Mouse (Mus musculus): ENCODE measurements around the gene Lmf2.

The Lmf2 gene

DNA sequence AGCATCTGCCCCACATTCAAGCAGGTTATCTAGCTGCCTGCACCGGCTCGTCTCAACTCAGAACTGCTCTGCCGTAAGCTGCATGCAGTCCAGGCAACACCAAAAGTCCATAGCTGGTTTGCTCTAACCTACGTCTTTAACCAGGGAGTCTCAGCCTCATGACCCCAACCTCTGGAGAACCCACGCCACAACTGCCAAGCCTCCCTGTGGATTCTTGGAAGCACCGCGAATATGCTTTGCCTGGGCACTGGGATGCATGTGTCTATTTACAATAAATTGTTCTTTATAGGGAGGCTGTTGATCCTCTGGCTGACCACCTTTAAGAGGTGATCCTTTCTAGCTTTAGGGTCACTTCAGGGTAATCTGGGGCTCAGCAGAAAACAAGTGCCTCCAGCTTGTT is 17.1 kb upstream of the Lmf2 start:
- no peak for DNase-seq (ENCODE audit: low spot score in 2 of 2)

DNA sequence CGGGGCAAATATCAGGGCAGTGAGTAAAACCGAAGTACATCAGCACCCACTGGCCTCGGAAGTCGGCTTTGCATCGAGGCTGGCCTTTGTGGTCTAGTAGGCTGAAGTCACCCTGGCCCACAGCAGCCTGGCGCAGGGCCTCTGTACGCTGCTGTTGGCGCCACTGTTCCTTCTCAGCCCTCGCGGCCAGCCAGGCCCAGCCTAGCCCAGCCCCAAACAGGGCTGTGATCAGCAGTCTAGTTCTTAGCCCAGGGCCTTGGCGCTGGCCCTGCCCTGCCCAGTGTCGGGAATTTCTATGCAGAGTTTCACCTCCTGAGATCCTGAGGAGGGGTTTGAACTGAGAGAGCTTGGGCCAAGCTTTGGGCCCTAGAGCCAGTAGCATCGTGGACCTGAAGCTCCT is 16.6 kb upstream of the Lmf2 start:
- DNase-seq (ENCODE audit: low spot score in 2 of 2), result no peak

DNA sequence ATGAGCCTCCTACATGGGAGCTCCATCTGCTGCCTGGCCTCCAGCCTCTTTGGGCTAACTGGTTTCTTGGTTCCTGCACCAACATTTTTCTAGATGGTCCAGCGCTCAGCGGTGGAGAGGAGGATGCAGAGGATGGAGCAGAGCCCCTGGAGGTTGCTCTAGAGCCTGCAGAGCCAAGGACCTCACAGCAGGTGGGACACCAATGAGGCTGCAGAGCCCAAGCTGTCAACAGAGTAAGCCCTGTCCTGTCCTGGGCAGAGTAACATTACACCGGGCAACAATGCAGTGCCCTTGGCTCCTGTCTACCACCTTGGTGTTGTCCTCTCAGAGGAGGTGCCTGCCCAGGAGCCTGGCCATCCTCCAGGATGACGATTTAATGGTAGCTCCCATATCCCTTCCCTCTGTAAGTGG is 9.7 kb upstream of the Lmf2 start:
- no peak for DNase-seq (ENCODE audit: low spot score in 2 of 2)

DNA sequence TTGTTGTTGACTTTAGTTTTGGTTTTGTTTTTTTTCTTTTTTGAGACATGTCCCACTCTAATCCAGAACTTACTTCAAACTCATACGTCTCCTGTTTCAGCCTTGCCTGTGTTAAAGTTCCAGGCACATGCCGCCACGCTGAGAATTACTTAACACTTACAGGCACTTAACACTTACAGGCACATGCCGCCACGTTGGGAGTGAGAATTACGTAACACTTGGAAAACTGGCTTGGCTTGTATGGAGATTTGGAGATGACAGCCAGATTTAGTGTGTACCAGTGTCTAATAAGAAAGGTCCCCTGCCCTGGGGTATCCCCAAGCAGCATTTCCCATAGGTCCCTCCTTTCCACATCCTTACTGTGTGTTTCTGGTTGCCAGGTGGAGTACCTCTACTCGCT is 7.6 kb upstream of the Lmf2 start:
- no peak for DNase-seq (ENCODE audit: low spot score in 2 of 2)

DNA sequence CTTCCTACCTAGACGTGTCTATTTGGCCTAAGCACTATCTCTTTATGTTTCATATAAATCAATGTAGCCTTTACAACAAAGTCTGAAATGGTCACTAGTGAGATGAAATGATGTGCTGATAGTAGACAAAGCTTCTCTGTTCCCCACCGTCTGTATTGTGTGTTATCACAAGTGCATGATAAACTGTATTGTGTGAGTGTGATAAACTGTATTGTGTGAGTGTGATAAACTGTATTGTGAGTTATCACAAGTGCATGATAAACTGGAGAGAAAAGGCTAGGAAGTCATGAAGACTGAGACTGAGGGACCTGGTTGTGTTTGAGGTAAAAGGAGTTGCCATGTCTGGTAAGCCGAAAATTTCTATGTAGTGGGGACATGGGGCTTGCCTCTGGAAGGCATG is 3.3 kb upstream of the Lmf2 start:
- DNase-seq (ENCODE audit: low spot score in 2 of 2), result no peak

DNA sequence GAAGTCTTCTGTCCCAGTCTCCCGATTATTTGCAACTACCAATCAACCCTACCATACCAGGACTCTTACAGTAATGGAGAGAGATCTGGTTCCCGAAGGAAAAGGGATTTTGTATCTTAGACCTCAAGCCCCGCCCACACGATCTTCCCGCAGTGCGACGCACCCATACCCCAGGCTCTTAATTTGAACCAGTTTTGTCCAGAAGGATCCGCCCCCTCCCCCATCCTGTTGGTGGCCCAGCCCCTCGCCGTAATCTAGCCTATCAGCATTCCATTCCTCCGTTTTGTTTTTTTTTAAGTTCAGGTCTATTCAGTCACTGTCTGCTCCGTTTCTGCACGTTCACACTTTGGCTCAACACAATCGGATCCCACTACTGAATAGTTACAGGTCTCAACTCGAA is 913 bp upstream of the Lmf2 start:
- peak; percentile 73 to 78 for DNase-seq (ENCODE audit: low spot score in 2 of 2)

DNA sequence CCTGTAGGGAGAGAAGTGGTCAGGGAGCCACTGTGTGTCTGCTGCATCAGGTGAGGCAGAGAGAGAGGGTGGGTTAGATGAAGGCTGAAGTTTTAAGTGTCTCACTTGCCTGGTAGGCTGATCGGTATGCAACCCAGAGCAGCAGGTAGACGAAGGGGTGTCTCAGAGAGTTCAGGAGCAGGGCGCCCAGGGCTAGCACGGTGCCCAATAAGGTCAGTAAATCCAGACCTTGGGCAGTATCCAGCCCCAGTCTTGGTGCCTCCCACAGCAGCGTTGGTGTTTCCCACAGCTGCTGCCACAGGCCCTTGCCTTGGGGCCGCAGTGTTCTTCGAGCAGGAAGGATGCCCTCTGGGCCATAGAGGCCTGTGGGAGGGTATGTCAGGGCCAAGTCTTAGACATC is 1.0 kb downstream of the Lmf2 start:
- no peak for DNase-seq (ENCODE audit: low spot score in 2 of 2)

DNA sequence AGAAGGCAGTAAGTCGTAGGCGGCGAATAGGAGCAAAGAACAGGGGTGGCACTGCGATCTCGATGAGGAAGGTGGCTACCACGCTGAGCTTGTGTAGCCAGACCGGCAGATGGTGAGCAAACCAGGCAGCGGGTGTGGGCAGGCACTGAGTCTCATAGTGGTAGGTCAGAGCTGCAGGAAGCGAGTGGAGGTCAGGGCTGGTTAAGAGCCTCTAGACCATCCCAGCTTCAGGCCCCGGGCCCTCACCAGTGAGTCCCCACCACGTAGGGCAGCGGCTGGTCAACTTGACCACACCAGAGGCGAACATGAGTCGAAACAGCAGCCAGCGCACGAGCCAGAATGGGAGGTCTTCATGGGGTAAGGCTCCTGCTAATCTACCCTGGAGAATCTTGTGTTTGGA is 1.6 kb downstream of the Lmf2 start:
- no peak for DNase-seq (ENCODE audit: low spot score in 2 of 2)

DNA sequence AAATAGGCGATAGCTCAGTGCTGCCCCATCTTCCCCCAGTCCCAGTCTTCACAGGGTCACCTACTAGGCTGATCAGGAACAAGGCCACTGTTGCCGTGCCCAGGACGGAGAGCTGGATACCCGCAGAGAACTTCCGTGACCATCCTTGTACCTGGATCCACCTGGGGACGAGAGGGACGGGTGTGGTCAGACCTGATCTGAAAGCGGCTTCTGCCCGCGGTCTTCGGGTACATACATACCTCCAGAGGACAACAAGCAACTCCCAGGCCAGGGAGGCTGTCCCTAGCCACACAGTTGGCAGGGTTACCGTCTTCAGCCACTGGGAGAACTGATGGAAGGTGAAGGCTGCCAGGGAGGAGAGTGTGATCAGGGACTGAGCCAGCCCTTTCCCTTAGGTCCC is 2.7 kb downstream of the Lmf2 start:
- DNase-seq (ENCODE audit: low spot score in 2 of 2), result no peak

DNA sequence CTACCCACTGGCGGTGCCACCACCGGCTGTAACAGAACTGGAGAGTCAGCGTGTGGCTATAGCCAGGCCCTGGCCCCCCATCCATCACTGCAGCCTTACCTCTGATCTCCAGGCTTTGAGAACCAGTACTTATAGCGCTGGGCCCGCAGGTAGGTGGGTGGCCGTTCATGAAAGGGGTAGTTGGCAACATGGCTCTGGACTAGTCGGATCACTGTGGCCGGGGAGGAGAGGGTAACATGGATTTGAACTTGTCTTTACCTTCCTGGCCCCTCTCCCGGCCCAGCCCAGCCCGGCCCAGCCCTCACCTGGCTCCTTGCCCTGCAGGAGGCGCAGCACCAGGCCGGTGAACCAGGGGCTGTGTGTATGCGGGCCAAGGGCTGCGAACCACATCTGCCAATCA is 3.4 kb downstream of the Lmf2 start:
- no peak for DNase-seq (ENCODE audit: low spot score in 2 of 2)

DNA sequence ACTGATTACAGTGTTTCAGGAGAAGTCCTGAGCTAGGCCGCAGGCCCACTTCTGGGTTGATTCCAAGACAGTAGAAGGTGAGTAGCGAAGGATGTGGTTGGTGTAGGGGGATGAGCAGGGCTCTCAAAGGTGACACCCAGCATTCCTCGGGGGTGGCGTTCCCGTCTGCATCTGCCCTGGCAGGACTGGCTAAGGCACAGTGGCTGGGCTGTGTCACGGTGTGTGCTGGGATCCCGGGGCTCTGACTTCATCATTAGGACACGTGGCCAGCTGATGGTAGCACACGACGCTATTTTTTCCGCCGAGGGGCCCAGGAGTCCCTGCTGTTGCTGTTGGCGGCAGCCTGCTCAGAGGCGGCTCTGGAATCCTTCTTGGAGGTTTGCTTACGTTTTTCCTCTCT is 4.2 kb downstream of the Lmf2 start:
- no peak for DNase-seq (ENCODE audit: low spot score in 2 of 2)

DNA sequence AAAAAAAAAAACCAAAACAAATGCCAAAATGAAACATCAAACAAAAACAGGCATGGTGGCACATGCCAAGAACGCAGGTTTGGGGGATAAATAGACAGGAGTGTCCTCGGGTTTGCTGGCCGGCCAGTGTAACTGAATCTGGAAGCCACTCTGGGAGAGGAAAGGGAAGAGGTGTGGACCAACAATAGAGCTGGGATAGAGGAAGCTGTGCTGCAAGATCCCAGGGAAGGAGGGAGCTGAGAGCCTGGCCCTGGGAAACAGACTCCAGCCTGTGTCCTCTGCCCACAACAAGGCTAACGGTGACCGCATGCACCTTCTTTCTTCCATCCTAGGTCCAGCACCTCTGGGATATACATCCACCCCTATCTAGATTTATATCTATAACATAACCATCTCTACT is 5.0 kb downstream of the Lmf2 start:
- DNase-seq (ENCODE audit: low spot score in 2 of 2), result no peak

DNA sequence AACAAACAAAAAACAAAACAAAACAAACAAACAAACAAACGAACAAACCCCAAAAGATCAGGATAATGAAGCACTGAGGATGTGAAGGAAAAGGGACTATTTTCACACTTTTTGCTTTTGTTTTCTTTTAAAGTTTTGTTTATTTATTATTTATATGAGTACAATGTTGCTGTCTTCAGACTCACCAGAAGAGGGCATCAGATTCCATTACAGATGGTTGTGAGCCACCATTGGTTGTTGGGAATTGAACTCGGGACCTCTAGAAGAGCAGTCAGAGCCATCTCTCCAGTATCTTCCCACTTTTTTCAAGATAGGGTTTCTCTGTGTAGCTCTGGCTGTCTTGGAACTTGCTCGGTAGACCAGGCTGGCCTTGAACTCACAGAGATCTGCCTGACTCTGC is 12.1 kb downstream of the Lmf2 start:
- no peak for DNase-seq (ENCODE audit: low spot score in 2 of 2)

DNA sequence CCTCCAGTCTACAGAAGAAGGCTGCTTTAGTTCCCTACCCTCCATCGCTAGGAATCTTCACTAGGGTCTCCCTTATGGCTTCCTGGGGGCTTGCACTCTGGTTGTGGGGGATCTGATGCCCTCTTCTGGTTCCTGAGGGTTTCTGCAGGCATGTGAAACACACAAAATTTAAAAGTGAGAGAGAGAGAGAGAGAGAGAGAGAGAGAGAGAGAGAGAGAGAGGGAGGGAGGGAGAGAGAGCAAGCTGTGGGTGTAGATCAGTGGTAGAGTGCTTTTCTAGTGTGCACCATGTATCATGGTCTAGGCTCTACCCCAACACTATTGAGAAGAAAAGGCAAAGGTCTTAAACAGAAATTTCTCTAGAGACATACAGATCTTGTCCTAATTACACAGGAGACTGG is 13.8 kb downstream of the Lmf2 start:
- DNase-seq (ENCODE audit: low spot score in 2 of 2), result no peak

DNA sequence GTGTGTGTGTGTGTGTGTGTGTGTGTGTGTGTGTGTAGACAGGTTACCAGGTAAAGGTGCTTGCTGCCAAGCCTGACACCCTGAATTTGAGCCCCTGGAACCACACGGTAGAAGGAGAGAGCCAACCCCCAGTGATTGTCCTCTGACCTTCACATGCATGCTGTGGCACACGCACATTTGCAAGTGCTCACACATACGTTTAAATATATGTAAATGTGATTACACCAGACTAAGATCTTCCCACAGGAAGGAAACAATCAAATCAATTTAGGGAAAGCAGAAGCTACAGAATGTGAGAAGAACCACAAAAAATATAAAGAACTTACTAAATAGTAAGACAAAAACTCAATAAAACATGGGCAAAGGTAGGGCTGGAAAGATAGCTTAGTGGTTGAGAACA is 15.3 kb downstream of the Lmf2 start:
- DNase-seq (ENCODE audit: low spot score in 2 of 2), result no peak

DNA sequence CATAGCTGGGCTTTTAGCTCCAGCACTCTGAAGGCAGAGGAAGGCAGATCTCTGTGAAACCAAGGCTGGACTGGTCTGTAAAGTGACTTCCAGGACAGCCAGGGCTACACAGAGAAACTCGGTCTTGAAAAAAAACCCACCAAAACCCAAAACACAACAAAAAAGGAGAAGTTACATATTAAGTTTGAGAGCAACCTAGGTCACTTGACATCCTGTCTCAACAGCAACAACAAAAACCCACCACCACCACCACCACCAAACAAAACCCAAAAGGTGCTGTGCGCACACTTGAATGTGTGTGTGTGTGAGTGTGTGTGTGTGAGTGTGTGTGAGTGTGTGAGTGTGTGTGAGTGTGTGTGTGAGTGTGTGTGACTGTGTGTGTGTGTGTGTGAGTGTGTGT is 15.8 kb downstream of the Lmf2 start:
- DNase-seq (ENCODE audit: low spot score in 2 of 2), result no peak

DNA sequence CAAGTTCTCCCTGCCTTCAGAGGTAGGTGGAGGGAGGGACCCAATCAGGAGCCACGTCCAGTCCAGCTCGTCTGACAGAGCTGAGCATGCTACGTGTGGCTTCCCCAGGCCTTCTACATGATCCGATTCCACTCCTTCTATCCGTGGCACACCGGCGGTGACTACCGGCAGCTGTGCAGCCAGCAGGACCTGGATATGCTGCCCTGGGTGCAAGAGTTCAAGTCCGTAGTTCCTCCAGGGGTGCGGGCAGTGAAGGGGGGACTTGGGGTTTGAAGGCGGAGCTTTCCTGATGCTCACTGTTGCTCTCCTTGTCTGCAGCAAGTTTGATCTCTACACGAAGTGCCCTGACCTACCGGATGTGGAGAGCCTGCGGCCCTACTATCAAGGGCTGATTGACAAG is 19.0 kb downstream of the Lmf2 start:
- no peak for DNase-seq (ENCODE audit: low spot score in 2 of 2)

DNA sequence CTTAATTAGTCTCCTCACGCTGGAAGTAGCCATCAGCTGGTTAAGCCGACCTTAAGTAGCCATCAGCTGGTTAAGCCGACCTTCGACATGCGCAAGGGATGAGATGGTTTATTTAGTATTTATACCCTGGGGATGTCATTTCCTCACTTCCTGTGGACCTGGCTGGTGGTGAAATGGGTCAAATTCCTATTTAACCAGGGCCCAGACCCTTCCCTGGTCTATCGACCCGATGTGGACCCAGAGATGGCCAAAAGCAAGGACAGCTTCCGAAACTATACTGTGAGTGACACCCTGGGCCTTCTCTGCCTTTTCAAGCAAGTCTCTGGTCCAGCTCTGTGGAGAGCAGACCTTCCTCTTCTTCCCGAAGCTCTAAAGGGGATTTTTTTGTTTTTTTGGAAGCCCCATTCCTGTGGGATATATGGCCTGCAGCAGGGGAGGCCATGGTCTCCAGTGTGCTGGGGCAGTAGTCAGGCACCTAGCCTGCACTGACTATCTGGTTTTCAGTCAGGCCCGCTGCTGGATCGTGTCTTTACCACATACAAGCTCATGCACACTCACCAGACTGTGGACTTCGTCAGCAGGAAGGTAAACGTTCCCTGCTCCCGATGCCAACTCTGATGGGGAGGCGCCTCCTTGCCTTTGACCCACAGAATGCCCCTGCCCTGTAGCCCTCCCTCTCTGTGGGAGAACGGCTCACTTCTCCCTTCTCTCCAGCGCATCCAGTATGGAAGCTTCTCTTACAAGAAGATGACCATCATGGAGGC is 20.5 kb downstream of the Lmf2 start:
- no peak for DNase-seq (ENCODE audit: low spot score in 2 of 2)

DNA sequence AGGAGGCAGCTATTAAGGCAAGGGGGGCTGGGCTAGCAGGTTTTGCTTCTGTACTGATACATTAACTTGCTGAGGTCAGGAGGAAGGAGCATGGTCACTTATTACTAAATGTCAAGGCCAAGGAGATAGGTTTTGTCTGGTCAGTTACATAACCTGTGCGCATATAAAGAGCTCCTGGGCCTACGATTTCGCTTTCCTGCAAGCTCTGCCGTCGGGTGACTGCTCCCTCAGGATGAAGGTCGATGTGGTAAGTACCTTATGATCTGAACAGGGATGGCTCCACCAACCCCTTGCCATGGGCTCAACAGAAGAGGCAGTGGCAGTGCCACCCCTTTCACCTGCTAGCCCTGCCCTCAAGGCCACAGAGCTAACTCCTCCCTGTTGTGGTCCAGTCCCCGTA is 21.2 kb downstream of the Lmf2 start, which contains the start of gene Miox:
Gene Miox, plus strand, starts transcription at position 128 of the 400 bp plus-strand sequence.
- no peak for DNase-seq (ENCODE audit: low spot score in 2 of 2)

DNA sequence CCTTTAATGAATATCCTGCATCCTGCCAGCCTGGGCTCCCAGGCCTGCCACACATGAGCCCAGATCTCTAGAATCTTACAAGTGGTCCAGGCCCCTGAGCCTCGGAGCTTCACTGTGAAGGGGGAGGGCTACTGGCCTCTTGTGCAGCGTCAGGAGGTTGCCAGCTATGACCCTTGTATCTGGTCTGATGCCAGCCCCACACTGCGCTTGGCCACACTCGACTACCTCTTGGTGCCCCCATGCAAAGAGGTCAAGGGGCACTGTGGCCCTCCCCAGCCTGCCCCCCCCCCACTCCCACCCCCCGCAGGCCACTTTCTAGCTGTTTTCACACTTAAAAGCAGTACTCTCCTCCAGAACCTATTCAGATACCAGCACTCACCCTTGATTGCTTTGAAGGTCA is 29.0 kb downstream of the Lmf2 start:
- DNase-seq (ENCODE audit: low spot score in 2 of 2), result no peak

DNA sequence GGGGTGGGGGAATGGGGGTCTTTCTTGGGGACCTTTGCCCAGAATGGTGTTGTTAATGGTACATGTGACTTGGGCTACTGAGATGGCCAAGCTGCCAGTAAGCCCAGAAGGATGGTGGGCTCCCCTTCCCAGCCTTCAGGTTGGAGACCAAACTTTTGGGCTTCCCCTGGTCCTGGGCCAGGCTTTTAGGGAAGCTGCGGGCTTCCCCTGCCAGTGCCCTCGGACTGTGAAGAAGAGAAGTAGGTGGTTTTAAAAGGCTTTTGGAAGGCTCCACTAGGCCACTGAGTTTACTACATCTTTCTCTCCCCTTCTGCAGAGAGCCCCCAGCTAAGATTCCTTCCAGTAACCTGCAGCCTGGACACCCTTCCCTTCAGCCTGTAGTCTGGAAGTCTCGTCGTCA is 31.8 kb downstream of the Lmf2 start:
- no peak for DNase-seq (ENCODE audit: low spot score in 2 of 2)

DNA sequence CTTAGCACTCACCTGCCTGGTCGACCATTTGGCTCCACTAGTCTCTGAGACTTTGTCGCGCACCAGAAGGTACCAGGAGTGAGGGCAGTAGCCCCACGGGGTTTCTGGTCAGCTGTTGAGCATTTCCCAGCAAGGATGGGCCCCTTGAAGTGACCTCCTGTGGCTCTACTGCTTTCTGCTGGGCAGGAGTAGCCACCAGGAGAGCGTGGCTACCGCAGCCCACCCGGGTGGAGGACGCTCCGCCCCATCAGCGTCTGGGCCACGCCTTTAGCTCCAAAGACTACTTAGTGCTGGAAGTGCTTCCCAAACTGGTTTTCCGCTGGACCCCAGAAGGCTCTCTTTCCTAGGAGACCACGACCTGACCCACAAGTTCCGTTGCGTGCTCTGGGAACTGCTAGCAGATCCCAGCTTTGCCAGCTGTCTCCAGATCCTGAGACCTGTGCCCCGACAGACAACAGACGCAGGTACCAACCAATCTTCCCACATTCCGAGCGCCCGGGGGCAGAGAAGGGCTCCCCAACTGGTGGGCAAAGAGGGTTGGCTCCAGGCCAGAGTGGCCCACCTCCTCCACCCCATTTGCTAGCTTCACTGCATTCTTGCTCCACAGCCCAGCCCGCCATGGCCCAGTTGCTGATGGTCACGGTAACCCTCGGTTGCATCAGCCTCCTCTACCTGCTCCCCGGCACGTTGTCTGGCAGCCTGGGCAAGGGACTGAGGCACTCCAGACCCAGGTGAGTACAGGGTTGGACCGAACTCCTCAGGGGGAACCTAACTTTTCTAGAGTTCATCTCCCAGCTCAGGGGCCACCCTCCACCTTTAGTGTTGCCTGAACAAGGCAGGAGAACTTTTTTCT is 32.6 kb downstream of the Lmf2 start, which contains the start of gene Adm2:
Gene Adm2, plus strand, starts transcription at position 51 of the 853 bp plus-strand sequence.
- no peak for DNase-seq (ENCODE audit: low spot score in 2 of 2)

DNA sequence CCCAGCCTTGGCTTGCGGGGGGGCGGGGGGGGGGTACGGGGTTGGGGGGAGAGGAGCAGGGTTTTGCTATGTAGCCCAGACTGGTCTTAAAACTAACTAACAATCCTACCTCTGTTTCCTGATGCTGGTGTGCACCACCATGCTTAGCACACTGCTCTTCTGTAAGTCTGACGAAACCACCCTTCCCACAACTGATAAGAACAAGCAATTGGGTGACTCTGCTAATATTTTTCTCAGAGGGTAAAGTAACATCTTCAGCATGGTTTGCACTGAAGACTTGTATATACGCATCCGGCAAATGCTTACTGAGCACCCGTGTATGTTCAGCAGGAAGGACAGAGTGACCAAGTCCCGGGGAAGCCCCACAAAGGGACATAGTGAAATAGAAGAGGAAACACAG is 34.2 kb downstream of the Lmf2 start:
- no peak for DNase-seq (ENCODE audit: low spot score in 2 of 2)

Data from thymus, postnatal 10 days (tissue).